Mouse (Mus musculus) embryo, embryonic 10.5 days (tissue): ENCODE results near the gene Abtb2.

ENCODE experiments used
- DNase-seq: peaks from one replicate; pipeline ENCODE4 v3.0.0-alpha.2; 2015; ENCODE audit warnings: low spot score

Gene Abtb2

DNA sequence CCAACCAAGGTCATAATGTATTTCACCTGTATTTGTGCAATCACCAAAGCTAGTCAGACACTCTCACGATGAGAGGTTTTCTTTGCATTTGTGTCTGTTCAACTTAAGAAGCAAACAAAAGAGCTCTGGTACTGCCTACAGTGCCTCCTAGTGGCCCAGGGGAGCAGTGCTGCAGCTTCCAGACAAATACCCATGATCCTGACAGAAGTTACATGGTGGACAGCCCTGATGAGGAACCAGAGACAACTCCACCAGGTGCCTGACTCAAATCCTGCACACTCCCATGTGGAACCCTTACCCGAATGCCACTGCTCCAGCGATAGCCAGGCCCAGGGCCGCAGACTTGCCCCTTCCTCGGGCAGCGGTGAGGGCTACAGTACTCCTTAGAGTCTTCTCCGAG is 177.9 kb downstream of the Abtb2 start:
- DNase-seq, result peak; percentile 86

DNA sequence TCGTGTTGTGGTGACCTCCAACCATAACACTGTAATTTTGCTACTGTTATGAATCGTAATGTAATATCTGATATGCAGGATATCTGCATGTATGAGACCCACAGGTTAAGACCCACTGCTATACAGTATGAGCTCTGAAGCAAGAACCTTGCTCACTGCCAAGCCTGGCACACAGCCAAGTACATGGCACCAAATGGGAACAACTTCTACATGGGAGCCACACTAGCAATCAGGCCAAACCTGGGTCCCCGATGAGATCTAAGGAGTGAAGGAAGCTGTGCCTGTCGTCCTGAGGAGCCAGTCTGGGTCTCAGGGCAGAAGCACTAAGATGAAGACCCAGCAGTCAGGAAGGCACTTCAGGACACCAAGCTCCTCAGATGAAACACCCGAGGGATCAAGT is 179.4 kb downstream of the Abtb2 start:
- DNase-seq, result no peak

GRCm38 (mm10) chr2:103746096-103746495 is 180.0 kb downstream of the Abtb2 start:
- no peak for DNase-seq

DNA sequence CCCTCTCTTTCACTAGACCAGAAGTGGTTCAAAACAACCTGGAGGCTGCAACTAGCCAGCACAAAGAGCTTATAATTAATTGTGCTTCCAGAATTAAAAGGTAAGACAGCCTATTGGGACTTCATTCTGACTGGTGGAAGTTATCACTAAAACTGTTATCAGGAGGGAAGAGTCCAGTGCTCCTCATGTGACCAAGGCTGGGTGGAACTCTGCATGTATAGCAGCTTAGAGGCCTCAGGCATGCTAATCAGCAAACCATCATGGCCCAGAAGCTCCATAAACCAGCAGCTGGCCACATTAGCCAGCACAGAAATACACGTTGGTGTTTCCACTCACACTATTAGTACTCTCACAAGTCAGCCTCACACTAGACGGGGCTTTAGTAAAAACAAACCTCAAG is 180.7 kb downstream of the Abtb2 start:
- DNase-seq, result no peak

- no peak for DNase-seq
Observed at GRCm38 (mm10) chr2:103747891-103748290, 181.8 kb downstream of the Abtb2 start.

DNA sequence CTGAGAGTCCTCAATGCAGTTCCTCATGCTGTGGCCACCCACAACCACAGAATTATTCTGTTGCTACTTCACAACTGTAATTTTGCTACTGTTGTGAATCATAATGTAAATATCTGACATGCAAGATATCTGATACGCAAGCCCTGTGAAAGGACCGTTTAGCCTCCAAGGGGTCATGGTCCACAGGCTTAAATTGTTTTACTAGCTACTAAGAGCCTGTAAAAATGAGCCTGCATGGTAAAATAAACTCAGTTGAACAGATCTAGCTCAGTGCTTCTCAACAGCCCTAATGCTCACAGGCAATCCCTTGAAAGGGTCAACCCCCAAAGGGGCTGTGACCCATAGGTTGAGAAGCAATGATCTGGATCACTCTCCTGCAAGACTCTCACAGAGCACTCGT is 183.0 kb downstream of the Abtb2 start:
- DNase-seq, result no peak

- no peak for DNase-seq
Observed at GRCm38 (mm10) chr2:103751771-103752170, 185.7 kb downstream of the Abtb2 start.

DNA sequence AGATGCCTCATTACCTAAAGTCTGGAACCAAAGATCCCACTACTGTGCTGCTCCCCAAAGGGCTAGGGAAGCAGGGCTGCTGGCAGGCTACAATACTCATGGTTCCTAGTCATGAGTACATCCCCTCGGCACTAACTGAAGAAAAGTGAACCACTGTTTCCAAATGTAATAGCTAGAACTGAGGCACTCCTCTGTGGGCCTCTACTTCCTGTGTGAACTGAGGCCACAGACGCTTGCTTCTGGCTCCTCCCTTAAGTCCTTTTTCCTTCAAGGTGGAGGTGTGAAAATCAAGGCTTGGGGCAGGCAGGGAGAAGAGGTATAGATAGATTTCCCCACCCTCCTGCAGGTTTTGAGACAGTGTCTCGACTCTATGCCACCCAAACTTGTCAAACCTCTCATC is 188.5 kb downstream of the Abtb2 start:
- DNase-seq, result no peak

DNA sequence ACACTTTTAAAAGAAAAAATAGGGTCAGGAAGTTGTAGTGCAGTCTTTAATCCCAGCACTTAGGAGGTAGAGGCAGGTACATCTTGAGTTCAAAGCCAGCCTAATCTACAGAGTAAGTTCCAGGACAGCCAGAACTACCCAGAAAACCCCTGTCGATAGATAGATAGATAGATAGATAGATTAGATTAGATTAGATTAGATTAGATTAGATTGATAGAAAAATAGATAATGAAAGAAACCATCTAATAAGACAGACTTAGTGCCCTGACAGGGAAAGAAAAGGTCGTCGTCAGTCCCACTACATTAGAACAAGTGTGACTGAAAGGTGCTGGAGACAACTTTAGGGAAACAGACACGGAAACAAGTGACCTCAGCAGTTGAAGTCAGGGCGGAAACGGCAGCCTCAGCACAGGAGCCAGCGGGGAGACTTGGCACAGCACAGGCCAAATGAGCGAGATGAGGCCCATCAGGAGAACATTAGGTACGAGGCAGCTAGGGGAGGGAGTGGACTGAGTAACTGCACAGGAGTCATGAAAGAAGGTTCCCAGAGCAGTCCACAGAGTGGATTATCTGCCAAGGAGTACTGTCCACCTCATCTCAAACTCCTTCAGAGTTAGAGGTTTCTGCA is 189.5 kb downstream of the Abtb2 start:
- no peak for DNase-seq

DNA sequence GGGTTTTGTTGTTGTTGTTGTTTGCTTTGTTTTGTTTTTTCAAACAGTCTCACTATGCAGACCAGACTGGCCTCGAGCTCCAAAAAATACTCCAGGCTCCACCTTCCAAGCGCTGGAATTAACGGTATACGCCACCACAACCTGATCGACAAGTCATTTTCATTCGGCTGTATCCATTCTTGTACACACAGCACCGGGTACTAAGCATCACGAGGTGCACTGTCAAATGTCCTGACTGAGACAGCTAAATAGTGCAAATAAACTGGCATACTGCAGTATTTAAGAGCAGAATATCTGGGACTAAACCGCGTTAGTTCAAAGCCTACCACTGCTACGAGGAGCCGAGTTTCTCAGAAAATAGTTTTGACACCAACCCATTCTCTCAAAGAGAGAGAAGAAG is 194.3 kb downstream of the Abtb2 start:
- peak; percentile 37 for DNase-seq

DNA sequence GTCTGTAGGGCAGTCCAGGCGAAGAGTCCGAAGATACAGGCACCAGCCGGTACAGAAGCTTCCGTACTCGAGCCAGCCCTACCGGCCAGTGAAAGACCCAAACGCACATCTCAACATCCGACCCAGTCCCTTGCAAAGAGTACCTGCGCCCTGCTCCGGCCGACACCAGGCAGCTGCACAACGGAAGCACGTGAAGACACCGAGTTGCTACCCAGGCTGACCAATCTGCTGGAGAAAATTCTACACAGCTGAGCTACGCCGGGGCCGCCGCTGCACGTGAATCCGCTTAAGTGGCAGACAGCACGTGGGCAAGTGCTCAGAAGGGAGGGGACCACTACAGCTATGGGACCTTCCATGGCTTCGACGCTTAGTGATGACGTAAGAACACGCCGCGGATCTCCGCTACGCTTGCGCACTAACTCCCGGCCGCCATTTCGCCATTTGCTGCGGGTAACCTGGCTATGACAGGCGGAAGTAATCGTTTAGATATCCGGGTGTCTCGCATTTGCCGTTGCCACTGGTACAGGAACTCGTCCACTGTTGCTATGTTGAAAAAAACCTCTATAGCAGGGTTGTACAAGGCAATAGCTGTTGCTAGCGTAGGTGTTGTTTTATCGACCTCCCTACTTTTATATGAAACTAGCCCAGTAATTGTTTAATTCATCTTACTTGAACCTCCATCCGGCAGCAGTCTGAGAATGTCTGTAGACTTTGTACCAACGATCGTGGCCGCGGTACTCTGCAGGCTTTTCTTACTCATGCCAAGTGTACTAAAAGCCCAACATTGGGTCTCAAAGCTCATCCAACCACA is 195.0 kb downstream of the Abtb2 start, which contains the start of gene Nat10:
TSS of gene Nat10 (minus strand) at position 365 of the 811 bp plus-strand sequence.
- DNase-seq, result peak; percentile 99

- DNase-seq, result no peak
Observed at GRCm38 (mm10) chr2:103761993-103762392, 195.9 kb downstream of the Abtb2 start.

DNA sequence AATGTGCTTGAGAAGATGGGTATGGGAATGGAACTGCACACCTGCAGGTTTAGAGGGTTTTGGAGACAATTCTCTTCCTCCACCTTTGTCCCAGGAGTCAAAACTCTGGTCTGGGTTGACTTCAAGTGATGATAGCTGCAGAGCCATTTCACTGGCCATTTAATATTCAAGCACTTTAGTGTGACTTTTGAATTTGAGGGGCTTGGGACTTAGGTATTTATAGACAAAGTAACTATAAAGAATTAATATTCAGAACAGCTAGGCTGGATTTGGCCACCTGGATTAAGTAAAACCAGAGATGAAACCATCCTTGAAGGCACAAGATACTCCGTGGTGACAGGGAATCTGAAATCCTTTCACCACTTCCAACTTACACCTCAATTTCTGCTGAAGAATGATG is 196.4 kb downstream of the Abtb2 start:
- peak; percentile 13 for DNase-seq
